Mouse (Mus musculus) forebrain, embryonic 12.5 days (tissue): ENCODE results near the gene Man1c1. TPM values are rescaled to one million over a fixed set of nuclear protein-coding genes. Genes with fewer than 3 reads are reported as not detected.

Experiments used
- ATAC-seq: fragments of 200-750 bp; cut with Nextera tagmentation; 2 replicates; pipeline ENCODE4 v1.8.0; 2017; ENCODE audit warnings: moderate TSS enrichment; ENCODE audit not compliant: low FRiP score
- H3K27ac ChIP-seq: fragments of 300-500 bp; sonication (generic); 2 replicates; pipeline ENCODE4 v1.5.1; 2016; ENCODE audit warnings: mild to moderate bottlenecking
- H3K27me3 ChIP-seq: fragments of 300-500 bp; sonication (generic); 2 replicates; pipeline ENCODE4 v1.6.1; 2016; ENCODE audit warnings: mild to moderate bottlenecking
- H3K36me3 ChIP-seq: fragments of 300-500 bp; sonication (generic); replicated peaks from 2 replicates; pipeline ENCODE4 v1.6.1; 2016; ENCODE audit warnings: mild to moderate bottlenecking
- H3K4me1 ChIP-seq: fragments of 300-500 bp; sonication (generic); 2 replicates; pipeline ENCODE4 v1.6.1; 2016
- H3K4me2 ChIP-seq: fragments of 300-500 bp; sonication (generic); 2 replicates; pipeline ENCODE4 v1.6.1; 2016; ENCODE audit warnings: mild to moderate bottlenecking, moderate library complexity
- H3K4me3 ChIP-seq: fragments of 300-500 bp; sonication (generic); replicated peaks from 2 replicates; pipeline ENCODE4 v1.5.1; 2016; ENCODE audit warnings: mild to moderate bottlenecking
- H3K9ac ChIP-seq: fragments of 300-500 bp; sonication (generic); 2 replicates; pipeline ENCODE4 v1.6.1; 2016; ENCODE audit warnings: mild to moderate bottlenecking
- H3K9me3 ChIP-seq: fragments of 300-500 bp; sonication (generic); 2 replicates; pipeline ENCODE4 v1.6.1; 2016
- WGBS: fragments of 180-500 bp; shearing (Covaris S2); methylation state at CpG from one replicate; pipeline ENCODE4 v1.1.7; 2016; 5-methylcytosine and 5-hydroxymethylcytosine counted together
- microRNA-seq: library from miRNA; unstranded; fragments of <30 nt; microRNA quantifications from one replicate; pipeline ENCODE4, GENCODE M21; 2017
- polyA plus RNA-seq: library from polyadenylated mRNA; unstranded; fragments of >200 nt; fragmentation: Nextera tagmentation; extraction: Ambion mirVana; gene quantifications from 2 replicates; pipeline ENCODE4 v1.2.1, GENCODE M21; 2016

Man1c1 gene
- polyA plus RNA-seq, 1 experiment from 2014 or later: 4.0 TPM

DNA sequence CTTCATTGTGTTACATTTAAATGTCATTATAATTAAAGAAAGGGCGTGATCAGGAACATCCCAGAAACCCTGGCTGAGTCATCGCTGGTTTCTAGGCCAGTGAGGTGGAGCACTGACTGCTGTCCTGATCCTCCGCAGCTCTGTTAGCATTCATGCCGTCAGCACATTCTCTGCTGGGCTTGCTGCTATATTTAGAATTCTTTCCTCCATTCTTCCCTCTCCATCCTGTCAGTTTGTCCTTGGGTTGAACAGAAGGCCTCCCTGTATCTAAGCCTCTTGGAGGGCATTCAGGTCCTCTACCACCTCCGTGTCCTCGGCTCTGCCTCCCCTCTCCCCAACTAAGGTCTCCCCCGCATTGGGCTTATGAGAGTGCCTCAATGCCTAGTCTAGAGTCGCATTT lies 187.1 kb downstream of the Man1c1 start:
- ATAC-seq: no peak
- H3K27me3 ChIP-seq: no peaks in the 10 kb centered on the region
- H3K36me3 ChIP-seq: peaks cover 15% of the 10 kb centered on the region
- no peak overlapping the region for H3K4me3 ChIP-seq
- no peaks in the 10 kb centered on the region for H3K9me3 ChIP-seq
- no peak overlapping the region for H3K4me2 ChIP-seq
- H3K9ac ChIP-seq: no peak overlapping the region
- peaks cover 15% of the 10 kb centered on the region for H3K4me1 ChIP-seq
- 92% methylated on average over 8 of the region's 8 CpGs for WGBS
- no peak overlapping the region for H3K27ac ChIP-seq

DNA sequence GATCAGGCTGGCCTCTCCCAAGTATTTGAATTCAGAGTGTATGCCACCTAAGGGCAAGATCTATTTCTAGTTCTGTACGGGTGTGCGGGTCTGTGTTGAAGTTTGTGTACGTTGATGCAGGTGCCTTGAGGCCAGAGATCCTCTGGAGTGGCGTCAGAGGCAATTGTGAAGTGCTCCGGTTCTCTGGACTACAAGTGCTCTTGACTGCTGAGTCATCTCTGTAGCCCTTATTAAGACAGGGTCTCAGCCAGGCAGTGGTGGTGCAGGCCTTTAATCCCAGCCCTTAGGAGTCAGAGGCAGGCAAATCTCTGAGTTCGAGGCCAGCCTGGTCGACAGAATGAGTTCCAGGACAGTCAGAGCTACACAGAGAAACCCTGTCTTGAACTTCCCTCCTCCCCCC lies 188.5 kb downstream of the Man1c1 start:
- H3K27me3 ChIP-seq: no peaks in the 10 kb centered on the region
- H3K4me2 ChIP-seq: no peak overlapping the region
- no peak overlapping the region for H3K9ac ChIP-seq
- WGBS: 71% methylated on average over 7 of the region's 7 CpGs
- ATAC-seq: no peak
- no peaks in the 10 kb centered on the region for H3K9me3 ChIP-seq
- H3K36me3 ChIP-seq: peaks cover 6% of the 10 kb centered on the region
- H3K4me3 ChIP-seq: no peak overlapping the region
- H3K4me1 ChIP-seq: peaks cover 25% of the 10 kb centered on the region
- H3K27ac ChIP-seq: no peak overlapping the region

DNA sequence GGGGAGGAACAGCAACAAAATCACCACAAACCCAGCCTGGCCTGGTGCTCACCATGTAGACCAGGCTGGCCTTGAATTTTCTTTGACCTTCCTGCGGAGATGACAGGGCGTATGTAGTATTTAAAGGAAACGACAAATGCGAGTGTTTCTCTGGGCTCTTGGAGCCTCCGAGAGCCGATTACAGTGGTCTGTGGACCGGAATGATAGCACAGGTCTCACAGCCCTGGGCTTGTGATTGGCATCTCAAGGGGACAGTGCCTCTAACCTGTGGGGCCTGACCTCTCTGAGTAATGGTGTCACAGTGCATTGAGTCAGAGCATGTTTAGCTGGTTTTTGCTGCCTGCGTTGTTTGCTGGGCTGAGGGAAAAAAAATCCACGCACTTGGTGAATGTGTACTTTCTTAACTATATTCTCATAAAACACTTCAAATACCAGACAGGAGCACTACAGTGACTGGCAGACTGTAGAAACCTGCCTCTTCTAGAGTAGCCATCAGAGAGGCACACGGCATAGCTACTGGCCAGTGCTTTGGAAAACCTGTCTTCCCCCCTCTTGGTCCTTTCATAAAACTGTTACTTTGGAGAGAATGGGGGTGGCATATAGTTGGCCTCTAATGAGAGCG lies 189.7 kb downstream of the Man1c1 start:
- H3K4me1 ChIP-seq: peaks cover 25% of the 10 kb centered on the region
- H3K27me3 ChIP-seq: no peaks in the 10 kb centered on the region
- H3K9me3 ChIP-seq: no peaks in the 10 kb centered on the region
- H3K4me2 ChIP-seq: no peak overlapping the region
- H3K4me3 ChIP-seq: no peak overlapping the region
- no peaks in the 10 kb centered on the region; the same call in 1 of the 2 replicates for H3K36me3 ChIP-seq
- no peak for ATAC-seq
- WGBS: 92% methylated on average over 11 of the region's 11 CpGs
- H3K27ac ChIP-seq: no peak overlapping the region
- H3K9ac ChIP-seq: no peak overlapping the region

DNA sequence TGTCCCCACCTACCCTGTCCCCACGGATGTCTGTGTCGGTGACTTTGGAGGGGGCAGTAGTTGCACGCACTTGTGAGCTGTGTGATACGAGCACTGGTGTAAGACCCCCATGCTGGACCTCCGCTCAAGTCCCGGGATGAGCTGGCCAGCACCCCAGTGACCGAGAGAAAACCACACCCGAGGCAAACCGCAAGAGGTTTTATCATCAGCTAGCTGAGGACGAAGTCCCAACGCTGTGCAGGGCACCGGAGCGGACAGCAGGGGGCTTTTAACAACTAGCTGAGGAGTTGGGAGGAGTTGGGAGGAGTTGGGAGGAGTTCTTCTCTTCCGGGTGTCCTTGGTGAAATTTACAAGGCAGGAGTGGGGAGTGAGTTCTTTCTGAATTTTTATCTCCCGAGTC lies 191.3 kb downstream of the Man1c1 start:
- no peaks in the 10 kb centered on the region; the same call in 1 of the 2 replicates for H3K36me3 ChIP-seq
- no peaks in the 10 kb centered on the region for H3K9me3 ChIP-seq
- peak overlapping the region; percentile 43 for H3K4me2 ChIP-seq
- H3K9ac ChIP-seq: no peak overlapping the region
- no peaks in the 10 kb centered on the region for H3K27me3 ChIP-seq
- WGBS: 37% methylated on average over 15 of the region's 15 CpGs
- H3K4me1 ChIP-seq: peaks cover 25% of the 10 kb centered on the region
- peak overlapping the region; percentile 28 for H3K4me3 ChIP-seq
- H3K27ac ChIP-seq: no peak overlapping the region
- ATAC-seq: no peak

DNA sequence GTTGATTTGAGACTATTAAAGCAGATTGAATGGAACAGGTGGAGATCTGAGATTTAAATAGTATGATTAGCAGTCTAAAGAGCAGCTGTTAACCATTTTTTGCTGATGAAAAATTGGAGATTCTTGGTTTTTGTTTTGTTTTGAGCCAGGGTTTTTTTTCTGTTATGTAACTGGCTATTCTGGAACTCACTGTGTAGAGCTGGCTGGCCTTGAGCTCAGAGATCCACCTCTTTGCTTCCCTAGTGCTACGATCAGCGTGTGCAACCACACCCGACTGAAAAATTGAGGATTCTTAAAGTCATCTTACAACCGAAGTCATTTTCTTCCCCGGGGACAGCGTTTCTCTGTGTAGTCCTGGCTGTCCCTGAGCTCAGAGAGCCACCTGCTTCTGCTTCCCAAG lies 192.4 kb downstream of the Man1c1 start:
- WGBS: 83% methylated on average over 6 of the region's 6 CpGs
- no peaks in the 10 kb centered on the region for H3K9me3 ChIP-seq
- peak overlapping the region; percentile 64; the same call in 1 of the 2 replicates for H3K9ac ChIP-seq
- H3K4me1 ChIP-seq: peaks cover 25% of the 10 kb centered on the region
- H3K27ac ChIP-seq: no peak overlapping the region
- no peaks in the 10 kb centered on the region for H3K27me3 ChIP-seq
- ATAC-seq: no peak
- H3K4me3 ChIP-seq: peak overlapping the region; percentile 65
- H3K36me3 ChIP-seq: peaks cover 3% of the 10 kb centered on the region; the same call in 1 of the 2 replicates
- peak overlapping the region; percentile 77 for H3K4me2 ChIP-seq

Small RNA genes within 50 kb of the gene (microRNA-seq; reads per million reads assigned to microRNA genes)
- not detected for gene Mir6403

Other genes with a start within 250 kb of the Man1c1 start
- gene Stmn1, start 236.0 kb downstream of the Man1c1 start, polyA plus RNA-seq: 4,517 and 4,745 TPM in 2 replicates
- 3.8 and 4.9 TPM in 2 replicates for gene Paqr7, start 207.6 kb downstream of the Man1c1 start, polyA plus RNA-seq
- 14.1 and 15.4 TPM in 2 replicates for gene Aunip, start 193.3 kb downstream of the Man1c1 start, polyA plus RNA-seq
- gene Mtfr1l, start 168.9 kb downstream of the Man1c1 start, polyA plus RNA-seq: 125 and 129 TPM in 2 replicates
- 9.3 and 14.8 TPM in 2 replicates for gene Selenon, start 152.1 kb downstream of the Man1c1 start, polyA plus RNA-seq
- gene Ldlrap1, start 63.7 kb upstream of the Man1c1 start, polyA plus RNA-seq: 5.1 and 5.9 TPM in 2 replicates
- 76.8 and 79.9 TPM in 2 replicates for gene Maco1, start 149.1 kb upstream of the Man1c1 start, polyA plus RNA-seq
- 6.0 and 7.5 TPM in 2 replicates for gene Rhd, start 160.2 kb upstream of the Man1c1 start, polyA plus RNA-seq
- gene Tmem50a, start 210.7 kb upstream of the Man1c1 start, polyA plus RNA-seq: 138 and 139 TPM in 2 replicates
- gene Rsrp1, start 219.3 kb upstream of the Man1c1 start, polyA plus RNA-seq: 478 and 490 TPM in 2 replicates
- gene Syf2, start 226.6 kb upstream of the Man1c1 start, polyA plus RNA-seq: 77.9 and 83.6 TPM in 2 replicates